Mouse (Mus musculus): ENCODE data around the gene Ifngr1. TPM values are rescaled to one million over a fixed set of nuclear protein-coding genes. Genes with fewer than 3 reads are reported as not detected.

Gene Ifngr1
- polyA plus RNA-seq, 1 experiment, result 19.7 TPM

GRCm38 (mm10) chr10:19567481-19567880 lies 24.3 kb upstream of the Ifngr1 start:
- no peak overlapping the region for H3K4me3 ChIP-seq (ENCODE audit: insufficient read depth, low read length)
- no peak overlapping the region for H3K27ac ChIP-seq (ENCODE audit: insufficient read depth, low read length)
- H3K4me1 ChIP-seq (ENCODE audit: control insufficient read depth, insufficient read depth, low read length), result no peaks in the 10 kb centered on the region
- TF ChIP-seq CTCF (IDR thresholded peaks at IDR 0.05; ENCODE audit: extremely low read depth, insufficient read depth, low read length) (no peak), POLR2A (IDR thresholded peaks at IDR 0.05; ENCODE audit: extremely low read depth, insufficient read depth, low read length) (no peak)

GRCm38 (mm10) chr10:19570288-19570687 lies 21.5 kb upstream of the Ifngr1 start:
- no peak for TF ChIP-seq POLR2A (IDR thresholded peaks at IDR 0.05; ENCODE audit: extremely low read depth, insufficient read depth, low read length)
- TF ChIP-seq CTCF (IDR thresholded peaks at IDR 0.05; ENCODE audit: extremely low read depth, insufficient read depth, low read length), result no peak
- no peak overlapping the region for H3K4me3 ChIP-seq (ENCODE audit: insufficient read depth, low read length)
- no peak overlapping the region for H3K27ac ChIP-seq (ENCODE audit: insufficient read depth, low read length)
- H3K4me1 ChIP-seq (ENCODE audit: control insufficient read depth, insufficient read depth, low read length), result no peaks in the 10 kb centered on the region

- Histone ChIP-seq H3K4me3 (ENCODE audit: insufficient read depth, low read length) (no peak overlapping the region), H3K4me1 (ENCODE audit: control insufficient read depth, insufficient read depth, low read length) (no peaks in the 10 kb centered on the region), H3K27ac (ENCODE audit: insufficient read depth, low read length) (no peak overlapping the region)
- TF ChIP-seq CTCF (IDR thresholded peaks at IDR 0.05; ENCODE audit: extremely low read depth, insufficient read depth, low read length), result no peak
- TF ChIP-seq POLR2A (IDR thresholded peaks at IDR 0.05; ENCODE audit: extremely low read depth, insufficient read depth, low read length), result no peak
Measured at GRCm38 (mm10) chr10:19570716-19571115, 21.0 kb upstream of the Ifngr1 start.

- no peak overlapping the region for H3K4me3 ChIP-seq (ENCODE audit: insufficient read depth, low read length)
- no peak for TF ChIP-seq POLR2A (IDR thresholded peaks at IDR 0.05; ENCODE audit: extremely low read depth, insufficient read depth, low read length)
- no peak for TF ChIP-seq CTCF (IDR thresholded peaks at IDR 0.05; ENCODE audit: extremely low read depth, insufficient read depth, low read length)
- no peak overlapping the region for H3K27ac ChIP-seq (ENCODE audit: insufficient read depth, low read length)
- H3K4me1 ChIP-seq (ENCODE audit: control insufficient read depth, insufficient read depth, low read length), result no peaks in the 10 kb centered on the region; the same call in 1 of the 2 replicates
Measured at GRCm38 (mm10) chr10:19577571-19577970, 14.2 kb upstream of the Ifngr1 start.

GRCm38 (mm10) chr10:19578001-19578400 lies 13.7 kb upstream of the Ifngr1 start:
- H3K4me1 ChIP-seq (ENCODE audit: control insufficient read depth, insufficient read depth, low read length), result no peaks in the 10 kb centered on the region; the same call in 1 of the 2 replicates
- no peak for TF ChIP-seq POLR2A (IDR thresholded peaks at IDR 0.05; ENCODE audit: extremely low read depth, insufficient read depth, low read length)
- no peak for TF ChIP-seq CTCF (IDR thresholded peaks at IDR 0.05; ENCODE audit: extremely low read depth, insufficient read depth, low read length)
- no peak overlapping the region for H3K4me3 ChIP-seq (ENCODE audit: insufficient read depth, low read length)
- no peak overlapping the region for H3K27ac ChIP-seq (ENCODE audit: insufficient read depth, low read length)

GRCm38 (mm10) chr10:19578409-19578986 lies 13.3 kb upstream of the Ifngr1 start:
- TF ChIP-seq POLR2A (IDR thresholded peaks at IDR 0.05; ENCODE audit: extremely low read depth, insufficient read depth, low read length), result no peak
- TF ChIP-seq CTCF (IDR thresholded peaks at IDR 0.05; ENCODE audit: extremely low read depth, insufficient read depth, low read length), result no peak
- H3K4me3 ChIP-seq (ENCODE audit: insufficient read depth, low read length), result no peak overlapping the region
- no peak overlapping the region for H3K27ac ChIP-seq (ENCODE audit: insufficient read depth, low read length)
- H3K4me1 ChIP-seq (ENCODE audit: control insufficient read depth, insufficient read depth, low read length), result no peaks in the 10 kb centered on the region; the same call in 1 of the 2 replicates

DNA sequence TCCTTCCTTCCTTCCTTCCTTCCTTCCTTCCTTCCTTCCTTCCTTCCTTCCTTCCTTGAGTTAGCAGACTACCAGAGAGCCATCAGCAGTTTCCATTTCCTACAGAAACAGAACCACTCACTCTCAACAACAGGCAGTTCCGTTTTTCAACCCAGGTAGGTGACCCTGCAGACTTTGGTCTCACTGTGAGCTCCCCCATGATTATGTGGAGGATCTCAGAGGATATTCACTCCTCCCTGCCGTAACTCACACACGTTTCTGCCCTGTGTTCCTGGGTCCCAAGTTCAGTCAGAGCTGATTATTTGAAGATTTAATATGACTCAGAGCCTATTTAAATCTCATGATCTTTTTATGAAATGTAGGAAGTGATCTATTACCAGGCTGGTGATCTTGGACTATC lies 11.1 kb upstream of the Ifngr1 start:
- no peak overlapping the region for H3K4me3 ChIP-seq (ENCODE audit: insufficient read depth, low read length)
- H3K27ac ChIP-seq (ENCODE audit: insufficient read depth, low read length), result no peak overlapping the region
- no peak for TF ChIP-seq POLR2A (IDR thresholded peaks at IDR 0.05; ENCODE audit: extremely low read depth, insufficient read depth, low read length)
- H3K4me1 ChIP-seq (ENCODE audit: control insufficient read depth, insufficient read depth, low read length), result no peaks in the 10 kb centered on the region; the same call in 1 of the 2 replicates

DNA sequence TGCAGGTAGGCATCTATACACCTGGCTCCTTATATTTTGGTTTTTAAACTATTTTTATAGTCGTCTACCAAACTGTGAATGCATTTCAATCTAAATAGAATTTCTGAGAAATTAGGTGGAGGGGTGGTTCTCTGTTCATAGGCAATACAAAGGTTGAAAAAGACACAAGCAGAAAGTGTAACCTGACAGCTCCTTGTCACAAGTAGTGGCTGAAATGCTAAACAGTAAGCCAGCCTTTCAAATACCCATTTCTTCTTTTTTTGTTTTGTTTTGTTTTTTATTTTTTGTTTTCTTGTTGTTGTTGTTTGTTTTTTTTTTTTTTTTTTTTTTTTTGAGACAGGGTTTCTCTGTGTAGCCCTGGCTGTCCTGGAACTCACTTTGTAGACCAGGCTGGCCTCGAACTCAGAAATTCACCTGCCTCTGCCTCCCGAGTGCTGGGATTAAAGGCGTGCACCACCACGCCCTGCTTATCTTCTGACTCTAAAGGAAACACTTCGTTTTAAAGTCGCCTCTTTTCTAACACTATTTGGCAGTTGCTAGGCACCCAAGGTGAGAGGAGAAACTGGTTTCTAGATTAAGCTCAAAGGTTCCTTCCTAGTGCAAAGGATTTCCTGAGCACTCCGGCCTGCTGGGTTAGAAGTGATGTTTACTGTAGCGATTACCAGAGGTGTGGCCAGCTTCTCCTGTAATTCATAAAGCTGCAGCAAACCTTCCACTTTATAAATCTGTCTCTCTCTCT lies 9.7 kb upstream of the Ifngr1 start:
- Histone ChIP-seq H3K4me1 (ENCODE audit: control insufficient read depth, insufficient read depth, low read length) (no peaks in the 10 kb centered on the region; the same call in 1 of the 2 replicates), H3K27ac (ENCODE audit: insufficient read depth, low read length) (no peak overlapping the region), H3K4me3 (ENCODE audit: insufficient read depth, low read length) (no peak overlapping the region)
- TF ChIP-seq POLR2A (IDR thresholded peaks at IDR 0.05; ENCODE audit: extremely low read depth, insufficient read depth, low read length) (no peak), CTCF (IDR thresholded peaks at IDR 0.05; ENCODE audit: extremely low read depth, insufficient read depth, low read length) (no peak)

GRCm38 (mm10) chr10:19582806-19583430 lies 8.8 kb upstream of the Ifngr1 start:
- no peaks in the 10 kb centered on the region; the same call in 1 of the 2 replicates for H3K4me1 ChIP-seq (ENCODE audit: control insufficient read depth, insufficient read depth, low read length)
- H3K27ac ChIP-seq (ENCODE audit: insufficient read depth, low read length), result no peak overlapping the region
- H3K4me3 ChIP-seq (ENCODE audit: insufficient read depth, low read length), result no peak overlapping the region
- no peak for TF ChIP-seq CTCF (IDR thresholded peaks at IDR 0.05; ENCODE audit: extremely low read depth, insufficient read depth, low read length)
- no peak for TF ChIP-seq POLR2A (IDR thresholded peaks at IDR 0.05; ENCODE audit: extremely low read depth, insufficient read depth, low read length)

DNA sequence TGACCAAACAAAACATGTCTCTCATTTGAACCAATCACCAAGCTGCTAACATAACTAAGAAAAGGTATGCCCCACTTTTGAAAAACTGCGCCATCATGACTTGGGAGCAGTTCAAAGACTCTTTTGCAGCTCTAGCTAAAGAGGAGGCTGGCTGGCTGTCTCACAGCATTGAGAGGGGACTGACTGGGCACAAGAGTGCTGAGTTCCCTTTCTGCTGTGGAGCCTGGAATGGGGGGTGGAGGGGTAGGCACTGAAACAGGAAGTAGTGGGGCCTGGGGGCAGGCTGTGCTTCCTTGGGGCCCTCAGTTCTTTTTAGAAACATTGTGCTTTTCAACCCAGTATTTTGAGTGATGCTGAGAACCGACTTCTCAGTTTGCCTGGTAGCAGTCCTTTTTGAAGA lies 7.7 kb upstream of the Ifngr1 start:
- H3K4me3 ChIP-seq (ENCODE audit: insufficient read depth, low read length), result no peak overlapping the region
- H3K4me1 ChIP-seq (ENCODE audit: control insufficient read depth, insufficient read depth, low read length), result no peaks in the 10 kb centered on the region
- TF ChIP-seq POLR2A (IDR thresholded peaks at IDR 0.05; ENCODE audit: extremely low read depth, insufficient read depth, low read length), result no peak
- TF ChIP-seq CTCF (IDR thresholded peaks at IDR 0.05; ENCODE audit: extremely low read depth, insufficient read depth, low read length), result no peak
- no peak overlapping the region for H3K27ac ChIP-seq (ENCODE audit: insufficient read depth, low read length)
